Mouse (Mus musculus): ENCODE data around the gene Adam26a.
"Not testable (repeated sequence)": the region's sequence is repeated elsewhere in the genome, so short reads cannot be mapped to it uniquely, and the experiment has no call there.

The Adam26a gene

DNA sequence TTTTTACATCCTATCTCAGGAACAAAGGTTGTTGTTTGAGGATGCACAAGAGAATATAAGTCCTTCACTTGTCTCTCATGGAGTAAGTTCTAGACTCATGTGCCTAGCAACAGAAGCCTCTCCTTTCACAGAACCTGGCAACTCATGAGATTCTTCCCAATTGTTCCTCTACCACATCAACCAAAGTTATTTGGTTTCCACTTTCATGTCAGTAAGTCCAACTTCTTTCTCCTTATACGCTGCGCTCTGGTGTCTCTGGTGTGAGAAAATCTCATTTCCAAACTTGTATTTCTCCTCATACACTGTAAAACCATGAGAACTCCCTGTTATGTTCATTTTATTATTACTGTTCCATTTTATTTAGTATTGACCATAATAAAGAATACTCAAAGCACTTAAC lies at the start of gene Adam26a:
Gene Adam26a (minus strand): TSS at position 101 of the 400 bp plus-strand sequence.
- not testable (repeated sequence) for DNase-seq

DNA sequence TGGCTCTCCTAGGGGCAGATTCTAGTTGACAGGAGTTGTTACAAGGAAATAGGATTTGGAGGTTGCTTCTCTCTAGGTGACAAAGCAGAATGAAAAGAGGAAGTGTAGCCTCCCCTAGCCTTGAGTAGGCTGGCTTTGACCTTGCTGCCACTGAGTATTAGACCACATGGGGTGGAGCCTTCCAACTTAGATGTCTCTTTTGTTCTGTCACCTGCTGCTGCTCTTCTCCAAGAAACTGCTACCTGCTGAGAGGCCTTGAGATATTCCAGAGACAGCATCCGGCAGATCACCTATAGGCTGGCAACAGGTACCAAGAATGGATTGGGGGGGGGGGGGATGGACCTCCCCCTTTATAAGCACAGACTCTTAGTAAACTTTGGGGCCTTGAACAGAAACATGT lies 39.5 kb upstream of the Adam26a start:
- no peak for DNase-seq

DNA sequence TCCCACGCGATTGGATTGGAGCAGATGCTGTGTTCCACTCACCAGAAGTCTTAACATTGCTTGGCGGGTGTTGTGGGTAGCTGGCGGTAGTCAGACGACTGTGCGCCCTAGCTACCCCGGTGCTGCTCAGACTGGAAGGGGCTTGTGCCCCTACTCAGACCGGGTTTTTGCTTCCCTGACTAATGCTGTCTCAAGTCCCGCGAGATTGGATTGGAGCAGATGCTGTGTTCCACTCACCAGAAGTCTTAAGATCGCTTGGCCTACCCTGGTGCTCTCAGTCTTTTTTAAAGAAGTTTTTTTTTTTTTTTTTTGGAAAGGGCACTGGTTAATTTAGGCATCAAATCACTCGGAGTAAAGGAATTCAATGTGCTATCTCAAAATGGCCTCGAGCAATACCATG lies 27.1 kb upstream of the Adam26a start:
- not testable (repeated sequence) for DNase-seq

DNA sequence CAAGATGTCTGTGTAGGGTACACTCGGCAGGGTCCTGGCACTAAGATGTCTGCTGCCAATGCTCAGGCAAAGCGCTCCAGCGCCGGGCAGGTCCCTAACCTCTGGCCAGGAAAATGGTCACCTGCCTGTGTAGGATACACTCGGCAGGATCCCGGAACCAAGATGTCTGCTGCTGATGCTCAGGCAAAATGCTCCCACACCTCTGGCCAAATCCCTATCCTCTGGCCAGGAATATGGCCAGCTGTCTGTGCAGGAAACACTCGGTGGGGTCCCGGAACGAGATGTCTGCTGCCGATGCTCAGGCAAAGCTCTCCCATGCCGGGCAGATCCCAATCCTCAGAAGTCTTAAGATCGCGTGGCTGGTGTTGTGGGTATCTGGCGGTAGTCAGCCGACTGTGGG lies 26.7 kb upstream of the Adam26a start:
- DNase-seq: not testable (repeated sequence)

DNA sequence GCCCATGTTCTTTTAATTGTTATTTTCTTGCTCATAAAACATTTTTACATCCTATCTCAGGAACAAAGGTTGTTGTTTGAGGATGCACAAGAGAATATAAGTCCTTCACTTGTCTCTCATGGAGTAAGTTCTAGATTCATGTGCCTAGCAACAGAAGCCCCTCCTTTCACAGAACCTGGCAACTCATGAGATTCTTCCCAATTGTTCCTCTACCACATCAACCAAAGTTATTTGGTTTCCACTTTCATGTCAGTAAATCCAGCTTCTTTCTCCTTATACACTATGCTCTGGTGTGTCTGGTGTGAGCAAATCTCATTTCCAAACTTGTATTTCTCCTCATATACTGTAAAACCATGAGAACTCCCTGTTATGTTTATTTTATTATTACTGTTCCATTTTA lies 48.5 kb downstream of the Adam26a start, which contains the start of gene Adam26b:
Gene Adam26b (minus strand): TSS at position 101 of the 400 bp plus-strand sequence.
- not testable (repeated sequence) for DNase-seq

All from kidney, adult 9 months (tissue).